ENCODE assay signal across 22 mouse cellular contexts in genomic region chr16:24467544-24468290, GRCm38 (mm10).
A peak's percentile ranks its signal among the peaks of the same experiment; 100 is the strongest.
DNase-seq lines count a peak whose midpoint lies in the region; ATAC-seq lines count a peak whose summit lies in the region.
"Had no signal": no experiment of that assay in that cellular context is flagged by ENCODE, and none has a peak within 500 bp of the region (broad histone marks: within the 10 kb centered on the region; RNA-seq: fewer than 3 reads in every experiment).

No protein-coding gene starts in this region.

- no peak overlapping the region for H3K27ac ChIP-seq in midbrain, embryonic 13.5 days
- H3K27ac ChIP-seq: embryonic facial prominence, embryonic 10.5 days; forebrain, embryonic 13.5 days; heart, embryonic 10.5 days; hindbrain, embryonic 13.5 days; hindbrain, postnatal 0 days had no signal

- H3K9me3 ChIP-seq in midbrain, embryonic 13.5 days = no peaks in the 10 kb centered on the region
- H3K9me3 ChIP-seq: embryonic facial prominence, embryonic 10.5 days; forebrain, embryonic 13.5 days; heart, embryonic 10.5 days; hindbrain, embryonic 13.5 days had no signal

- H3K4me2 ChIP-seq in midbrain, embryonic 13.5 days (replicated peaks) = no peak overlapping the region
- H3K4me2 ChIP-seq: forebrain, embryonic 13.5 days; hindbrain, embryonic 13.5 days had no signal

- WGBS in midbrain, embryonic 13.5 days = 91% methylated on average over 17 of the region's 17 CpGs

- no peaks in the 10 kb centered on the region for H3K36me3 ChIP-seq in splenic B cell, adult 2 months (ENCODE audit: control insufficient read depth, insufficient read depth, low read length, poor library complexity, severe bottlenecking)
- no peaks in the 10 kb centered on the region for H3K36me3 ChIP-seq in midbrain, embryonic 13.5 days
- H3K36me3 ChIP-seq: hindbrain, embryonic 13.5 days had no signal

- H3K27me3 ChIP-seq in splenic B cell, adult 2 months (ENCODE audit: control insufficient read depth, insufficient read depth, low read length, poor library complexity, severe bottlenecking) = no peaks in the 10 kb centered on the region
- no peaks in the 10 kb centered on the region for H3K27me3 ChIP-seq in midbrain, embryonic 13.5 days
- H3K27me3 ChIP-seq: forebrain, embryonic 13.5 days; hindbrain, embryonic 13.5 days; Patski had no signal

- ATAC-seq in neutrophil, adult 5-6 weeks (ENCODE audit: extremely low read depth, insufficient number of reproducible peaks, low FRiP score, poor library complexity, severe bottlenecking) = peak; percentile 71
- ATAC-seq in midbrain, embryonic 13.5 days = no peak
- ATAC-seq: forebrain, embryonic 13.5 days; forebrain, postnatal 0 days; hindbrain, postnatal 0 days; Patski had no signal

- no peaks in the 10 kb centered on the region for H3K4me1 ChIP-seq in midbrain, embryonic 13.5 days (replicated peaks)
- H3K4me1 ChIP-seq: forebrain, embryonic 13.5 days; hindbrain, embryonic 13.5 days had no signal

- no peak overlapping the region for H3K9ac ChIP-seq in midbrain, embryonic 13.5 days (replicated peaks)
- H3K9ac ChIP-seq: forebrain, embryonic 13.5 days; forebrain, postnatal 0 days; hindbrain, embryonic 13.5 days had no signal

- peak; percentile 44 to 60 for DNase-seq in spleen, adult 18-20 months
- DNase-seq in spleen, postnatal 4 days (ENCODE audit: low spot score in 2 of 2) = no peak
- DNase-seq in T-cell, adult 2 months (ENCODE audit: low spot score) = peak; percentile 5
- peak; percentile 86 for DNase-seq in splenic B cell, adult 2 months (ENCODE audit: low read depth, low spot score)
- DNase-seq in adipocyte (ENCODE audit: low spot score) = no peak
- no peak for DNase-seq in cerebellum, adult 11-12 months
- DNase-seq: adrenal gland, adult 8-10 months; adrenal gland, postnatal 36 days; cerebellum, adult 9-10 months; cerebellum, postnatal 36 days; forebrain, postnatal 0 days; gastrocnemius, postnatal 36 days; heart, adult 18-20 months; heart, postnatal 10 days had no signal

- H3K4me3 ChIP-seq in midbrain, embryonic 13.5 days (replicated peaks) = no peak overlapping the region
- H3K4me3 ChIP-seq: embryonic facial prominence, embryonic 10.5 days; forebrain, embryonic 13.5 days; heart, embryonic 10.5 days; hindbrain, embryonic 13.5 days had no signal

Comparison
In these comparisons a context has a peak if more than half of its experiments do, and no peak if none do; other contexts are left out.
1. DNase-seq: peak in spleen, adult 18-20 months (2 of 2), T-cell, adult 2 months (single experiment) and splenic B cell, adult 2 months (single experiment); none in spleen, postnatal 4 days (0 of 2), adipocyte (single experiment) and cerebellum, adult 11-12 months (single experiment).